Mouse (Mus musculus) ES-Bruce4 (cell line): Measurements from ENCODE around the gene Ctbs. TPM values are rescaled to one million over a fixed set of nuclear protein-coding genes. Genes with fewer than 3 reads are reported as not detected.
"Not testable (repeated sequence)": the region's sequence is repeated elsewhere in the genome, so short reads cannot be mapped to it uniquely, and the experiment has no call there.

Experiments used
- H3K27ac ChIP-seq: 2 replicates; pipeline ENCODE4 v1.5.1; 2012; ENCODE audit warnings: low read length, inconsistent platforms; ENCODE audit not compliant: insufficient read depth
- H3K27me3 ChIP-seq: 2 replicates; pipeline ENCODE4 v1.6.1; 2012; ENCODE audit warnings: mild to moderate bottlenecking, low read length, inconsistent platforms; ENCODE audit not compliant: control insufficient read depth, poor library complexity, insufficient read depth, severe bottlenecking
- H3K36me3 ChIP-seq: 2 replicates; pipeline ENCODE4 v1.6.1; 2012; ENCODE audit warnings: inconsistent platforms, mild to moderate bottlenecking, low read length, moderate library complexity; ENCODE audit not compliant: control insufficient read depth, poor library complexity, insufficient read depth, severe bottlenecking
- H3K4me1 ChIP-seq: one replicate; pipeline ENCODE4 v1.8.1; 2011; ENCODE audit warnings: low read length; ENCODE audit not compliant: control insufficient read depth, insufficient read depth
- H3K4me3 ChIP-seq: 2 replicates; pipeline ENCODE4 v1.5.1; 2011; ENCODE audit warnings: low read depth, mild to moderate bottlenecking, low read length
- H3K9ac ChIP-seq: 2 replicates; pipeline ENCODE4 v1.6.1; 2012; ENCODE audit warnings: low read depth, mild to moderate bottlenecking, inconsistent platforms; ENCODE audit not compliant: poor library complexity, severe bottlenecking
- H3K9me3 ChIP-seq: replicated peaks from 2 replicates; pipeline ENCODE4 v1.6.1; 2012; ENCODE audit warnings: mild to moderate bottlenecking, low read length, inconsistent platforms; ENCODE audit not compliant: control insufficient read depth, poor library complexity, insufficient read depth, severe bottlenecking
- CTCF ChIP-seq: IDR thresholded peaks from one replicate; pipeline ENCODE4 v1.8.1; 2011; ENCODE audit warnings: low read depth, low read length
- EP300 ChIP-seq: IDR thresholded peaks from 2 replicates; pipeline ENCODE4 v1.6.1; 2011; ENCODE audit warnings: low read depth, low read length; ENCODE audit not compliant: insufficient read depth
- POLR2A ChIP-seq: IDR thresholded peaks from one replicate; pipeline ENCODE4 v1.8.1; 2011; ENCODE audit warnings: low read length; ENCODE audit not compliant: insufficient read depth
- polyA plus RNA-seq: library from polyadenylated mRNA; stranded (reverse); fragments of >200 nt; gene quantifications from 2 replicates; pipeline ENCODE4 v1.2.4, GENCODE M21; 2011; ENCODE audit warnings: low read depth; ENCODE audit not compliant: missing spikeins, insufficient read depth, insufficient read length

The Ctbs gene
- polyA plus RNA-seq, 1 experiment, result 15.1 TPM

GRCm38 (mm10) chr3:146423710-146424109 is 25.9 kb upstream of the Ctbs start:
- H3K36me3 ChIP-seq, result peaks cover 7% of the 10 kb centered on the region; the same call in 1 of the 2 replicates
- H3K4me3 ChIP-seq, result no peak overlapping the region
- H3K27ac ChIP-seq, result no peak overlapping the region
- TF ChIP-seq CTCF, result peak; percentile 82
- TF ChIP-seq EP300, result no peak
- TF ChIP-seq POLR2A, result no peak
- no peaks in the 10 kb centered on the region for H3K4me1 ChIP-seq
- H3K9ac ChIP-seq, result no peak overlapping the region
- H3K27me3 ChIP-seq, result no peaks in the 10 kb centered on the region
- no peaks in the 10 kb centered on the region for H3K9me3 ChIP-seq

GRCm38 (mm10) chr3:146424306-146424900 is 25.2 kb upstream of the Ctbs start:
- Histone ChIP-seq H3K4me3 (no peak overlapping the region), H3K4me1 (no peaks in the 10 kb centered on the region), H3K27ac (no peak overlapping the region), H3K9ac (no peak overlapping the region), H3K36me3 (peaks cover 7% of the 10 kb centered on the region; the same call in 1 of the 2 replicates), H3K27me3 (no peaks in the 10 kb centered on the region), H3K9me3 (no peaks in the 10 kb centered on the region)
- no peak for TF ChIP-seq EP300
- TF ChIP-seq POLR2A, result no peak

GRCm38 (mm10) chr3:146425902-146426301 is 23.7 kb upstream of the Ctbs start:
- Histone ChIP-seq H3K9me3 (no peaks in the 10 kb centered on the region), H3K36me3 (peaks cover 11% of the 10 kb centered on the region)

GRCm38 (mm10) chr3:146426489-146426888 is 23.1 kb upstream of the Ctbs start:
- no peaks in the 10 kb centered on the region for H3K4me1 ChIP-seq
- no peaks in the 10 kb centered on the region for H3K27me3 ChIP-seq
- TF ChIP-seq CTCF, result no peak
- TF ChIP-seq POLR2A, result no peak
- no peak for TF ChIP-seq EP300
- no peak overlapping the region for H3K9ac ChIP-seq
- peaks cover 15% of the 10 kb centered on the region for H3K36me3 ChIP-seq
- no peak overlapping the region for H3K4me3 ChIP-seq
- no peak overlapping the region for H3K27ac ChIP-seq
- no peaks in the 10 kb centered on the region for H3K9me3 ChIP-seq

More at GRCm38 (mm10) chr3:146425902-146426301, 23.7 kb upstream of the Ctbs start:
- Histone ChIP-seq H3K4me3 (no peak overlapping the region), H3K9ac (no peak overlapping the region), H3K27ac (no peak overlapping the region), H3K27me3 (no peaks in the 10 kb centered on the region), H3K4me1 (no peaks in the 10 kb centered on the region)
- no peak for TF ChIP-seq CTCF
- TF ChIP-seq EP300, result no peak
- no peak for TF ChIP-seq POLR2A

- not testable (repeated sequence) for H3K4me1 ChIP-seq, H3K9ac ChIP-seq, H3K4me3 ChIP-seq, H3K9me3 ChIP-seq, H3K27ac ChIP-seq, H3K27me3 ChIP-seq
- peaks cover 15% of the 10 kb centered on the region for H3K36me3 ChIP-seq
These were observed 16.5 kb upstream of the Ctbs start for GRCm38 (mm10) chr3:146433063-146433462.

GRCm38 (mm10) chr3:146433681-146434350 is 15.8 kb upstream of the Ctbs start:
- Histone ChIP-seq H3K4me1 (no peaks in the 10 kb centered on the region), H3K4me3 (no peak overlapping the region), H3K27ac (no peak overlapping the region), H3K9me3 (no peaks in the 10 kb centered on the region), H3K36me3 (peaks cover 11% of the 10 kb centered on the region), H3K9ac (no peak overlapping the region), H3K27me3 (no peaks in the 10 kb centered on the region)
- TF ChIP-seq POLR2A, result no peak
- TF ChIP-seq EP300, result no peak
- TF ChIP-seq CTCF, result no peak
